Mouse (Mus musculus) MEL (cell line): ENCODE results near the gene Gm9837. TPM values are rescaled to one million over a fixed set of nuclear protein-coding genes. Genes with fewer than 3 reads are reported as not detected.

ENCODE experiments used
- DNase-seq: peaks from one replicate; pipeline ENCODE4 v3.0.0; 2011; ENCODE audit warnings: low read depth, low spot score
- H3K27ac ChIP-seq: 2 replicates; pipeline ENCODE4 v1.5.1; 2012; ENCODE audit warnings: low read depth, mild to moderate bottlenecking, control low read depth, low read length, moderate library complexity; ENCODE audit not compliant: control insufficient read depth
- H3K27me3 ChIP-seq, 2 experiments: fragments of 150-350 bp in 1 of 2; sonication (generic) in 1 of 2; 2 replicates each; pipeline ENCODE4 v1.6.1; 2012; ENCODE audit warnings: low read length in 2 of 2, mild to moderate bottlenecking in 2 of 2, improper control_type of control experiment in 1 of 2, moderate library complexity in 1 of 2; ENCODE audit not compliant: insufficient read depth in 2 of 2, control insufficient read depth in 1 of 2
- H3K36me3 ChIP-seq, 2 experiments: 2 replicates each; pipeline ENCODE4 v1.6.1; 2012 to 2014; ENCODE audit warnings: low read length in 2 of 2, improper control_type of control experiment in 1 of 2, inconsistent platforms in 1 of 2, mild to moderate bottlenecking in 1 of 2; ENCODE audit not compliant: insufficient read depth in 2 of 2, control insufficient read depth in 1 of 2
- H3K4me1 ChIP-seq, 2 experiments: fragments of 150-350 bp in 1 of 2; sonication (generic) in 1 of 2; 2 replicates each; pipeline ENCODE4 v1.6.1; 2012; ENCODE audit warnings: low read length in 2 of 2, improper control_type of control experiment in 1 of 2, mild to moderate bottlenecking in 1 of 2; ENCODE audit not compliant: insufficient read depth in 2 of 2, control insufficient read depth in 1 of 2
- H3K4me3 ChIP-seq, 2 experiments: fragments of 150-350 bp in 1 of 2; sonication (generic) in 1 of 2; 2 replicates each; pipeline ENCODE4 v1.5.1; 2012; ENCODE audit warnings: low read depth in 2 of 2, low read length in 2 of 2, mild to moderate bottlenecking in 2 of 2, moderate library complexity in 2 of 2, control low read depth in 1 of 2, improper control_type of control experiment in 1 of 2; ENCODE audit not compliant: control insufficient read depth in 1 of 2, insufficient read depth in 1 of 2
- H3K79me2 ChIP-seq: 2 replicates; pipeline ENCODE4 v1.6.1; 2012; ENCODE audit warnings: mild to moderate bottlenecking, low read length, moderate library complexity; ENCODE audit not compliant: control insufficient read depth, poor library complexity, insufficient read depth
- H3K9ac ChIP-seq: 2 replicates; pipeline ENCODE4 v1.6.1; 2012; ENCODE audit warnings: low read depth, mild to moderate bottlenecking, control low read depth, low read length, moderate library complexity; ENCODE audit not compliant: control insufficient read depth, poor library complexity, severe bottlenecking
- H3K9me3 ChIP-seq: fragments of 150-350 bp; sonication (generic); replicated peaks from 2 replicates; pipeline ENCODE4 v1.6.1; 2012; ENCODE audit warnings: mild to moderate bottlenecking, low read length, improper control_type of control experiment, moderate library complexity; ENCODE audit not compliant: insufficient read depth
- ELF1 ChIP-seq: IDR thresholded peaks from 2 replicates; pipeline ENCODE4 v1.6.1; 2014; ENCODE audit warnings: low read depth, mild to moderate bottlenecking, inconsistent platforms, low read length, improper control_type of control experiment, moderate library complexity
- EP300 ChIP-seq, 2 experiments: IDR thresholded peaks; 2 replicates each; pipeline ENCODE4 v1.6.1; 2011; ENCODE audit warnings: improper control_type of control experiment in 2 of 2, low read length in 2 of 2, low read depth in 1 of 2, mild to moderate bottlenecking in 1 of 2
- GABPA ChIP-seq: IDR thresholded peaks from 2 replicates; pipeline ENCODE4 v1.6.1; 2012; ENCODE audit warnings: low read depth, mild to moderate bottlenecking, inconsistent platforms, low read length, improper control_type of control experiment, moderate library complexity
- HCFC1 ChIP-seq: IDR thresholded peaks from 2 replicates; pipeline ENCODE4 v1.6.1; 2012; ENCODE audit warnings: low read depth, mild to moderate bottlenecking, inconsistent platforms, low read length, improper control_type of control experiment, moderate library complexity
- KAT2A ChIP-seq: conservative IDR thresholded peaks from 2 replicates; pipeline ENCODE4 v1.6.1; 2012; ENCODE audit warnings: low read depth, low read length, improper control_type of control experiment, inconsistent platforms
- MEF2A ChIP-seq: IDR thresholded peaks from 2 replicates; pipeline ENCODE4 v1.6.1; 2014; ENCODE audit warnings: low read depth, mild to moderate bottlenecking, inconsistent platforms, low read length, improper control_type of control experiment; ENCODE audit not compliant: poor library complexity, insufficient replicate concordance, severe bottlenecking; ENCODE audit errors: extremely low read depth
- MYC ChIP-seq: IDR thresholded peaks from 2 replicates; pipeline ENCODE4 v1.6.1; 2011; ENCODE audit warnings: low read depth, mild to moderate bottlenecking, low read length, improper control_type of control experiment, moderate library complexity
- NRF1 ChIP-seq: IDR thresholded peaks from 2 replicates; pipeline ENCODE4 v1.6.1; 2014; ENCODE audit warnings: low read depth, mild to moderate bottlenecking, inconsistent platforms, low read length, improper control_type of control experiment, moderate library complexity; ENCODE audit not compliant: poor library complexity, insufficient read depth, severe bottlenecking
- POLR2A ChIP-seq, 2 experiments: IDR thresholded peaks; 2 replicates each; pipeline ENCODE4 v1.6.1; 2011 to 2012; ENCODE audit warnings: low read length in 2 of 2, mild to moderate bottlenecking in 2 of 2, control low read depth in 1 of 2, improper control_type of control experiment in 1 of 2, low read depth in 1 of 2, moderate library complexity in 1 of 2; ENCODE audit not compliant: control insufficient read depth in 1 of 2, insufficient read depth in 1 of 2, poor library complexity in 1 of 2
- POLR2AphosphoS2 ChIP-seq: IDR thresholded peaks from 2 replicates; pipeline ENCODE4 v1.6.1; 2011; ENCODE audit warnings: low read length, improper control_type of control experiment
- POLR2AphosphoS5 ChIP-seq: IDR thresholded peaks from 2 replicates; pipeline ENCODE4 v1.6.1; 2012; ENCODE audit warnings: low read depth, borderline replicate concordance, mild to moderate bottlenecking, inconsistent platforms, low read length, moderate library complexity, mixed read lengths
- RCOR1 ChIP-seq: IDR thresholded peaks from 2 replicates; pipeline ENCODE4 v1.6.1; 2012; ENCODE audit warnings: low read depth, mild to moderate bottlenecking, inconsistent platforms, low read length, improper control_type of control experiment
- SMC3 ChIP-seq: IDR thresholded peaks from 2 replicates; pipeline ENCODE4 v1.6.1; 2011; ENCODE audit warnings: low read depth, low read length, improper control_type of control experiment
- TAL1 ChIP-seq: IDR thresholded peaks from 2 replicates; pipeline ENCODE4 v1.6.1; 2012; ENCODE audit warnings: mild to moderate bottlenecking, inconsistent platforms, low read length, moderate library complexity, mixed read lengths
- TBP ChIP-seq: IDR thresholded peaks from 2 replicates; pipeline ENCODE4 v1.8.0; 2011; ENCODE audit warnings: low read depth, low read length, improper control_type of control experiment
- UBTF ChIP-seq: IDR thresholded peaks from 2 replicates; pipeline ENCODE4 v1.6.1; 2012; ENCODE audit warnings: low read depth, mild to moderate bottlenecking, inconsistent platforms, low read length, improper control_type of control experiment, moderate library complexity, borderline replicate concordance; ENCODE audit not compliant: insufficient read depth
- USF2 ChIP-seq, 2 experiments: IDR thresholded peaks; 2 replicates each; pipeline ENCODE4 v1.6.1; 2011 to 2012; ENCODE audit warnings: improper control_type of control experiment in 2 of 2, low read length in 2 of 2, borderline replicate concordance in 1 of 2, inconsistent platforms in 1 of 2, low read depth in 1 of 2, mild to moderate bottlenecking in 1 of 2; ENCODE audit not compliant: insufficient read depth in 1 of 2
- ZKSCAN1 ChIP-seq: IDR thresholded peaks from 2 replicates; pipeline ENCODE4 v1.6.1; 2012; ENCODE audit warnings: low read depth, mild to moderate bottlenecking, inconsistent platforms, low read length, improper control_type of control experiment, moderate library complexity
- polyA plus RNA-seq, 2 experiments: library from polyadenylated mRNA; stranded (reverse) in 1 of 2; unstranded in 1 of 2; fragments of >175 nt in 1 of 2; fragments of >200 nt in 1 of 2; gene quantifications; 2 replicates each; pipeline versions ENCODE4 v1.2.1 to v1.2.4; 2012; ENCODE audit warnings: low replicate concordance in 2 of 2, low read depth in 1 of 2; ENCODE audit not compliant: insufficient read length in 2 of 2, insufficient read depth in 1 of 2, missing spikeins in 1 of 2
- total RNA-seq: library from RNA; depleted of rRNA; stranded (reverse); fragments of 300-350 nt; gene quantifications from 2 replicates; pipeline ENCODE4 v1.2.3, GENCODE M21; 2012

The Gm9837 gene
- total and polyA plus RNA-seq, 3 experiments = not detected

- TF ChIP-seq UBTF (no peak), MYC (0 out of 2 replicates have a peak, but pooled peaks have one; percentile 33)
These were observed 18.7 kb upstream of the Gm9837 start (continued) for GRCm38 (mm10) chr11:53489007-53489406.

- no peak for DNase-seq
- H3K4me1 ChIP-seq = peaks cover 15 to 19% of the 10 kb centered on the region in 2 experiments
- H3K4me3 ChIP-seq = no peak overlapping the region
- no peak for TF ChIP-seq ZKSCAN1
- no peak for TF ChIP-seq HCFC1
- TF ChIP-seq SMC3 = no peak
- TF ChIP-seq TAL1 = no peak
- TF ChIP-seq POLR2AphosphoS5 = no peak
- no peak for TF ChIP-seq ELF1
- TF ChIP-seq TBP = no peak
- TF ChIP-seq EP300 (IDR thresholded peaks at IDR 0.05; ENCODE audit: low read depth in 1 of 2, low read length in 2 of 2) = no peak
- no peak for TF ChIP-seq KAT2A
- no peak for TF ChIP-seq USF2 (IDR thresholded peaks at IDR 0.05; ENCODE audit: borderline replicate concordance in 1 of 2, insufficient read depth in 1 of 2, low read depth in 1 of 2, low read length in 2 of 2)
- no peak for TF ChIP-seq UBTF
- TF ChIP-seq POLR2AphosphoS2 = no peak
- TF ChIP-seq RCOR1 = no peak
- TF ChIP-seq MEF2A = no peak
- no peak for TF ChIP-seq NRF1
- no peak for TF ChIP-seq GABPA
- TF ChIP-seq POLR2A (IDR thresholded peaks at IDR 0.05; ENCODE audit: control insufficient read depth in 1 of 2, insufficient read depth in 1 of 2, low read depth in 1 of 2, low read length in 2 of 2, poor library complexity in 1 of 2) = no peak
- H3K27ac ChIP-seq = no peak overlapping the region
- no peak overlapping the region for H3K9ac ChIP-seq
- no peaks in the 10 kb centered on the region for H3K79me2 ChIP-seq
- no peaks in the 10 kb centered on the region for H3K27me3 ChIP-seq
- peaks cover 0 to 22% of the 10 kb centered on the region in 2 experiments; a peak in 2 of 4 replicates for H3K36me3 ChIP-seq
- no peaks in the 10 kb centered on the region for H3K9me3 ChIP-seq
These were observed 16.7 kb upstream of the Gm9837 start for GRCm38 (mm10) chr11:53486822-53487594.
